Mouse (Mus musculus) testis, adult 2 months (tissue): ENCODE data around the gene Rnd2. TPM values are rescaled to one million over a fixed set of nuclear protein-coding genes. Genes with fewer than 3 reads are reported as not detected.
"Not testable (repeated sequence)": the region's sequence is repeated elsewhere in the genome, so short reads cannot be mapped to it uniquely, and the experiment has no call there.

ENCODE experiments used
- H3K27ac ChIP-seq: fragments of 200-500 bp; 2 replicates; pipeline ENCODE4 v1.5.1; 2012; ENCODE audit warnings: low read depth, low read length; ENCODE audit not compliant: control insufficient read depth, insufficient read depth
- H3K27me3 ChIP-seq: fragments of 200-500 bp; 2 replicates; pipeline ENCODE4 v1.6.1; 2012; ENCODE audit warnings: mild to moderate bottlenecking, low read length, moderate library complexity; ENCODE audit not compliant: control insufficient read depth, insufficient read depth
- H3K36me3 ChIP-seq: fragments of 200-500 bp; 2 replicates; pipeline ENCODE4 v1.6.1; 2012; ENCODE audit warnings: mild to moderate bottlenecking, low read length; ENCODE audit not compliant: control insufficient read depth, insufficient read depth
- H3K4me1 ChIP-seq: fragments of 200-500 bp; 2 replicates; pipeline ENCODE4 v1.6.1; 2012; ENCODE audit warnings: low read length; ENCODE audit not compliant: control insufficient read depth, insufficient read depth
- H3K4me3 ChIP-seq: fragments of 200-500 bp; 2 replicates; pipeline ENCODE4 v1.5.1; 2012; ENCODE audit warnings: low read depth, mild to moderate bottlenecking, low read length, moderate library complexity, mixed read lengths; ENCODE audit not compliant: control insufficient read depth
- CTCF ChIP-seq: fragments of 200-500 bp; IDR thresholded peaks from 2 replicates; pipeline ENCODE4 v1.5.1; 2012; ENCODE audit warnings: low read depth, mild to moderate bottlenecking, inconsistent platforms, low read length, moderate library complexity; ENCODE audit not compliant: control insufficient read depth, insufficient read depth, insufficient replicate concordance
- POLR2A ChIP-seq: fragments of 200-500 bp; IDR thresholded peaks from 2 replicates; pipeline ENCODE4 v1.6.1; 2012; ENCODE audit warnings: low read depth, mild to moderate bottlenecking, inconsistent platforms, low read length, moderate library complexity; ENCODE audit not compliant: control insufficient read depth
- polyA plus RNA-seq: library from polyadenylated mRNA; depleted of rRNA; stranded (reverse); fragments of >200 nt; gene quantifications from 2 replicates; pipeline ENCODE4 v1.2.3, GENCODE M21; 2012

The Rnd2 gene
- polyA plus RNA-seq, 1 experiment: 21.1 TPM

DNA sequence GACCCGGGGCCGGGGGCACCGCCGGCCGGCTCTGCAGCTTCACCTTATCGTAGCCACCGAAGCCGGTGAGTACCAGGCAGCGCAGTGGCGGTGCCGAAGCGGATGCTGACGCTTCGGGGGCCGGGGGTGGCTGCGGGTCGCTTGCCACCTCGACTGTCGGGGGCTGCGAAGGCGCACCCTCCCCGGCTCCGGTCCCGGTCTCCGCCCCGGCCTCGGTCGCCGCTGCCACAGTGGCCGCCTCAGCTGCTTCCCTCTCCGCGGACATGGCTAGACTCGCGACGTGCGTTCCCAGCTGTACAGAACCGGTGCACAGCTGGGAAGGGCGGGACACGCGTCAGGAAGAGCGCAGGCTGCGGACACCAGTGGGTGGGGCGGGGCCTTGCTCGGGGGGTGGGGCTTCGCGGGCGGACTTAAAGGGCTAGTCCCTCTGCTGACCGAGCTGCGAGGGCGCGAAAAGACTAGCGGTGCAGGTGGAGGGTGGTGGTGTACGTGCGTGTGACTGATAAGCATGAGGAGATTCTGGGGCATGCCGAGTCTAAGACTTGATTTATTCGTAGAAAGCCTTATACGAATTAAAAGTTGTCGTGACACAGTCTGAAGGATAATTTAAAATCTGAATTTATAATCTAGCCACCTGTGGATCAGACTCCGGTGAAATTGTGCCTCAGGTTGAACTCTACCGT, 1.2 kb downstream of the Rnd2 start, which contains the start of gene Vat1:
Vat1 (minus strand) TSS at position 362 of the 683 bp plus-strand sequence.
- Histone ChIP-seq H3K36me3 (no peaks in the 10 kb centered on the region), H3K27me3 (no peaks in the 10 kb centered on the region), H3K4me1 (peaks cover 30% of the 10 kb centered on the region), H3K4me3 (peak within 1 kb of the TSS; percentile 91), H3K27ac (peak within 1 kb of the TSS; percentile 44)
- TF ChIP-seq POLR2A: peak; percentile 65; the same call in 1 of the 2 replicates
- no peak for TF ChIP-seq CTCF

DNA sequence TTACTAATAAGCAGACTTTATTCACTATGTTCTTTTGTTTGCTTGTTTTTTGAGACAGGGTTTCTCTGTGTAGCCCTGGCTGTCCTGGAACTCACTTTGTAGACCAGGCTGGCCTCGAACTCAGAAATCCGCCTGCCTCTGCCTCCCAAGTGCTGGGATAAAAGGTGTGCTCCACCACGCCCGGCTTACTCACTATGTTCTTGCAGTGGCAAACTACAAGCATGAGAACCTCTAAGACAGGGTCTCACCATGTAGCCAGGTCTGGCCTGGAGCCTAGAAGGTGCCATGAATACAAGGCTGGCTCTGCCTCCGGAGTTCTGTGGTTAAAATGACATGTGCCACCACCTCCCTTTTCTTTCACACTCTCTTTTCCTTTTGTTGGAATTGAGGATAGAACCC, 1.8 kb downstream of the Rnd2 start:
- peaks cover 30% of the 10 kb centered on the region for H3K4me1 ChIP-seq
- not testable (repeated sequence) for H3K4me3 ChIP-seq, H3K27ac ChIP-seq, H3K36me3 ChIP-seq, H3K27me3 ChIP-seq

DNA sequence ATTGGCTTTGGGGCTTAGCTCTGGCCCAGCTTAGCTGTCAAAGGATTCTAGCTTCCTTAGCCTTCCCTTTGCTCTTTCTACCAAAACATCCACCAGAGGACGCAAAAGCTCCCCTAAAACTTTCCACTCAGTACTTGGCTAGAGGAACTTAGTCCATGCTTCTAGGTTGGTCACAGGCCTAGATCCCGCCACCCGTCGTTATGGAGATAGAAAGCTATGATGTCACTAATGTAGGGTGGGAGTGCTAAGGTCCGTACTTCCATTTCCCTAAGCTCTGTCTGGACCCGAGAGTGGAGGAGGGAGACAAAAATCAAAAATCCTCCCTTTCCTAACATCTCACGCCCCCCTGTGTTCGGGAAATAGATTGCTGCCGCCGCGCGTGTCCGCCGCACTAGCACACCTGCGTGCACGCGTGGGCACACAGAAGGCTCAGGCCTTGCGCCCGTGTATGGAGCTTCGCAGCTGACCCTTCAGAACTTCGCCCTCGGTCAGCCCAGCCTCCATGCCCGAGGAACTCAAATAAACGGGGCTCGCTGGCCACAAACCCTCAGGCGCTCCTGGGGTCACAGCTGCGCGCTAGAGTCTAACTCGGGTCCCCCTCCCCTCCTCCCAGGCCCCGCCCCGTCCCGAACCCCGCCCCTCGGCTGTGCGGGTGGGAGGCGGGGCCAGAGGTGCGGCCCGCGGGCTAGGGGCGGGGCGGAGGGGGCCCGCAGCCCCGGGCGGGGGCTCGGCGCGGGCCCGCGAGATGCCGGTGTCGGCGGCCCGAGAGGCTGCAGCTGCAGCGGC, 2.9 kb downstream of the Rnd2 start:
- peak overlapping the region; percentile 41 for H3K27ac ChIP-seq
- no peaks in the 10 kb centered on the region for H3K27me3 ChIP-seq
- H3K4me3 ChIP-seq: peak overlapping the region; percentile 79
- peak; percentile 25; the same call in 1 of the 2 replicates for TF ChIP-seq CTCF
- TF ChIP-seq POLR2A: no peak
- H3K36me3 ChIP-seq: no peaks in the 10 kb centered on the region
- H3K4me1 ChIP-seq: peaks cover 27% of the 10 kb centered on the region

DNA sequence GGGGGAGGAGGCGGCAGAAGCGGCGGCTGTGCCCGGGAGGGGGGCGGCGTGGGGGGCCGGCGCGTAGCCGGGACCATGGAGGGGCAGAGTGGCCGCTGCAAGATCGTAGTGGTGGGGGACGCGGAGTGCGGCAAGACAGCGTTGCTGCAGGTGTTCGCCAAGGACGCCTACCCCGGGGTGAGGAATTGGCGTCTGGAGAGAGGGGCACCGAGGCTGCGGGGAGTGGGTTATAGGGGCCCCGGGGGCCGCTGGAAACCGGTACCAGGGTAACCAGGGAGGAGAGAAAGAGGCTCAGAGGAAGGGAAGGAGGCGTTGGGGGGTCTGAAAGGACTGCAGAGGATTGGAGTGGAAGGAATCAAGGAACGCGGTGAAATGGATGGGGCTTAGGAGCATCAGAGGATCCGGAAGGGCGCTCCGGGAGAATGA, 3.5 kb downstream of the Rnd2 start:
- H3K4me1 ChIP-seq: peaks cover 25% of the 10 kb centered on the region
- H3K27ac ChIP-seq: no peak overlapping the region; the same call in 1 of the 2 replicates

DNA sequence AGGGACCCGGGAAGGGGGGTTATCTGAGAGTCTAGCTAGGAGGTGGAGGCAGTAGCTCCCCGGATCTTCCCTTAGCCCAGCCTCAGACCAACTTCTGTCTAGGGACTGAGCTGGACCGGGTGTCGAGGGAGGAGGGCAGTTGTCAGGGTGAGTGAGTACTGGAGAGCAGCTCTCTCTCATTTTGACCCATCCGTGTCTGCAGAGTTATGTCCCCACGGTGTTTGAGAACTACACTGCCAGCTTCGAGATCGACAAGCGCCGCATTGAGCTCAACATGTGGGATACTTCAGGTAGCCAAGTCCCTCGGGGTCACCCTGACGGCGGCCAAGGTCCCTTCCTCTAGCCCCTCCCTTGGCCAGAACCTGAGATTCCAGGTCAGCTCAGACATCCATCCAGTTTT, 3.9 kb downstream of the Rnd2 start:
- Histone ChIP-seq H3K27me3 (no peaks in the 10 kb centered on the region), H3K27ac (no peak overlapping the region), H3K4me1 (peaks cover 25% of the 10 kb centered on the region), H3K4me3 (peak overlapping the region; percentile 79), H3K36me3 (no peaks in the 10 kb centered on the region)
- TF ChIP-seq CTCF (no peak), POLR2A (no peak)

More for the DNA sequence above, 3.5 kb downstream of the Rnd2 start:
- Histone ChIP-seq H3K27me3 (no peaks in the 10 kb centered on the region), H3K4me3 (peak overlapping the region; percentile 79), H3K36me3 (no peaks in the 10 kb centered on the region)
- TF ChIP-seq CTCF: no peak
- TF ChIP-seq POLR2A: no peak

DNA sequence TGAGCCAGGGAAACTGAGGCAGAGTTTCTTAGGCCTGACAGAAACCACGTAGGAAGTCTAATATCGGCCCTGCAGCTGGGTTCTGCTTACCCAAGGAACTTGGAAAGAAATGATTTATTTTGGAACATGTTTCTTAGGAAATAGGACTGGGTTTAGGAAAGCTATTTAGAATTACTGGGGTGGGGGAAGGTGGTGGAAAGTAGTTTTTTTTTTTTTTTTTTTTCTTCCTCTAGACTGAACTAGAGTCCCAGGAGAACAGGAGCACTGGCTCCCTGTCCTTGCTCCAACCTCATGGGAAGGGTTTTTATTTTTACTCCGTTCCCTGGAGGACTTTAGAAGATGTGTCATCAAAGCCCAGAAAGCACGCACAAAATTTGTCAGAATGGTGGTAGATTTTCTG, 4.4 kb downstream of the Rnd2 start:
- TF ChIP-seq CTCF (no peak), POLR2A (no peak)
- no peak overlapping the region for H3K27ac ChIP-seq
- H3K27me3 ChIP-seq: no peaks in the 10 kb centered on the region

DNA sequence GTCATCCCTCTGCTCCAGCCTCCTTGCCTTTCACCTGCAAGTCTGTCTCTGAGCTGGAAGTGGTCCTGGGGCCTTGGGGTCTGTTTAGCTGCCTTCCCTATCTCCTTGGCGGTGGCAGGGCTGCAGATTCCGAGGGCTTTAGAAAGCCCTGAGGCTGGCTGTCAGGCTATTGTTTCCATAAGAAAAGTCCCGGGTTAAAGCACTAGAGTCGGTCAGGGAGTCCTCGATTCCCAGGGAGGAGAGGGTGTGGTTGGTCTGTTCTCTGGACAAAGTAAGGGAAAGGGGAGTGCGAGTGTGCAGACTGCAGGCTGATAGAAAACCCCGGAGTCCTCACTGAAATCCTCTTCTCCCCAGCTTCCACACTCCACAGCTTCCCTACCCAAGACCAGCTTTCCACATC, 5.4 kb downstream of the Rnd2 start:
- H3K4me3 ChIP-seq: no peak overlapping the region
- no peaks in the 10 kb centered on the region for H3K36me3 ChIP-seq
- peaks cover 18% of the 10 kb centered on the region for H3K4me1 ChIP-seq
- H3K27ac ChIP-seq: no peak overlapping the region
- no peak for TF ChIP-seq CTCF
- no peak for TF ChIP-seq POLR2A
- H3K27me3 ChIP-seq: no peaks in the 10 kb centered on the region

More for the DNA sequence above, 4.4 kb downstream of the Rnd2 start:
- peaks cover 24% of the 10 kb centered on the region for H3K4me1 ChIP-seq
- peak overlapping the region; percentile 79; the same call in 1 of the 2 replicates for H3K4me3 ChIP-seq
- no peaks in the 10 kb centered on the region for H3K36me3 ChIP-seq
